Mouse (Mus musculus) limb, embryonic 14.5 days (tissue): ENCODE measurements at regions not wholly inside any gene's neighbourhood (a gene's known extent, or its start where the extent isn't known, plus 50 kb on each side); places are given as distances from the start of the nearest gene placed in this dataset.

Source experiments
- ATAC-seq: fragments of 200-750 bp; cut with Nextera tagmentation; 2 replicates; pipeline ENCODE4 v1.8.0; 2017; ENCODE audit warnings: low read depth, moderate number of reproducible peaks, moderate TSS enrichment; ENCODE audit not compliant: low FRiP score
- DNase-seq: peaks from one replicate; pipeline ENCODE4 v3.0.0-alpha.2; 2015; ENCODE audit warnings: low spot score
- H3K27ac ChIP-seq: fragments of 300-500 bp; sonication (generic); replicated peaks from 2 replicates; pipeline ENCODE4 v1.5.1; 2014; ENCODE audit warnings: low read depth, mild to moderate bottlenecking, low read length, moderate library complexity, mixed read lengths
- H3K27me3 ChIP-seq: fragments of 300-500 bp; sonication (generic); 2 replicates; pipeline ENCODE4 v1.6.1; 2014; ENCODE audit warnings: low read length, mixed read lengths; ENCODE audit not compliant: control insufficient read depth, insufficient read depth
- H3K36me3 ChIP-seq: fragments of 300-500 bp; sonication (generic); 2 replicates; pipeline ENCODE4 v1.6.1; 2014; ENCODE audit warnings: mild to moderate bottlenecking, low read length, moderate library complexity, mixed read lengths; ENCODE audit not compliant: control insufficient read depth, insufficient read depth
- H3K4me1 ChIP-seq: fragments of 300-500 bp; sonication (generic); 2 replicates; pipeline ENCODE4 v1.6.1; 2014; ENCODE audit warnings: antibody characterized with exemption, low read length, mixed read lengths; ENCODE audit not compliant: control insufficient read depth, insufficient read depth
- H3K4me2 ChIP-seq: fragments of 300-500 bp; sonication (generic); replicated peaks from 2 replicates; pipeline ENCODE4 v1.6.1; 2014; ENCODE audit warnings: low read depth, mild to moderate bottlenecking, low read length, moderate library complexity; ENCODE audit not compliant: severe bottlenecking
- H3K4me3 ChIP-seq: fragments of 300-500 bp; sonication (generic); replicated peaks from 2 replicates; pipeline ENCODE4 v1.5.1; 2014; ENCODE audit warnings: low read length
- H3K9ac ChIP-seq: fragments of 300-500 bp; sonication (generic); 2 replicates; pipeline ENCODE4 v1.6.1; 2014; ENCODE audit warnings: mild to moderate bottlenecking, low read depth, low read length, moderate library complexity; ENCODE audit not compliant: severe bottlenecking
- H3K9me3 ChIP-seq: fragments of 300-500 bp; sonication (generic); 2 replicates; pipeline ENCODE4 v1.6.1; 2016; ENCODE audit warnings: low read length; ENCODE audit not compliant: control insufficient read depth
- POLR2A ChIP-seq: fragments of 200-500 bp; IDR thresholded peaks from 2 replicates; pipeline ENCODE4 v1.8.0; 2012; ENCODE audit warnings: inconsistent platforms, mild to moderate bottlenecking, moderate library complexity, borderline replicate concordance; ENCODE audit not compliant: insufficient read depth, insufficient read length; ENCODE audit errors: extremely low read depth
- WGBS: fragments of 180-500 bp; shearing (Covaris S2); extraction: QIAGEN DNeasy Blood & Tissue Kit; methylation state at CpG from one replicate; pipeline ENCODE4 v1.1.7; 2014; 5-methylcytosine and 5-hydroxymethylcytosine counted together

GRCm38 (mm10) chr6:6330271-6330670, 113.3 kb upstream of the Slc25a13 start:
- H3K9ac ChIP-seq, result no peak overlapping the region
- 85% methylated on average over 1 of the region's 1 CpGs for WGBS
- no peaks in the 10 kb centered on the region for H3K27me3 ChIP-seq
- DNase-seq, result no peak
- H3K9me3 ChIP-seq, result peaks cover 16% of the 10 kb centered on the region; the same call in 1 of the 2 replicates
- TF ChIP-seq POLR2A, result no peak
- H3K4me2 ChIP-seq, result no peak overlapping the region
- peaks cover 1% of the 10 kb centered on the region; the same call in 1 of the 2 replicates for H3K4me1 ChIP-seq
- no peaks in the 10 kb centered on the region for H3K36me3 ChIP-seq
- ATAC-seq, result no peak
- no peak overlapping the region for H3K27ac ChIP-seq
- H3K4me3 ChIP-seq, result no peak overlapping the region

GRCm38 (mm10) chr6:6325516-6325915, 108.5 kb upstream of the Slc25a13 start:
- no peak overlapping the region for H3K9ac ChIP-seq
- DNase-seq, result no peak
- TF ChIP-seq POLR2A, result no peak
- H3K4me2 ChIP-seq, result no peak overlapping the region
- H3K27me3 ChIP-seq, result no peaks in the 10 kb centered on the region
- no peak overlapping the region for H3K27ac ChIP-seq
- H3K4me3 ChIP-seq, result no peak overlapping the region
- ATAC-seq, result no peak
- WGBS, result 9% methylated on average over 1 of the region's 1 CpGs
- peaks cover 3% of the 10 kb centered on the region; the same call in 1 of the 2 replicates for H3K4me1 ChIP-seq
- peaks cover 8% of the 10 kb centered on the region; the same call in 1 of the 2 replicates for H3K9me3 ChIP-seq
- no peaks in the 10 kb centered on the region for H3K36me3 ChIP-seq

GRCm38 (mm10) chr6:6316725-6317124, 99.8 kb upstream of the Slc25a13 start:
- ATAC-seq (no peak), DNase-seq (no peak)
- no peaks in the 10 kb centered on the region for H3K27me3 ChIP-seq
- H3K4me1 ChIP-seq, result peaks cover 3% of the 10 kb centered on the region; the same call in 1 of the 2 replicates
- no peak overlapping the region for H3K4me3 ChIP-seq
- H3K36me3 ChIP-seq, result no peaks in the 10 kb centered on the region
- H3K27ac ChIP-seq, result no peak overlapping the region
- no peaks in the 10 kb centered on the region for H3K9me3 ChIP-seq
- H3K4me2 ChIP-seq, result no peak overlapping the region
- 45% methylated on average over 4 of the region's 4 CpGs for WGBS
- TF ChIP-seq POLR2A, result no peak
- H3K9ac ChIP-seq, result no peak overlapping the region

GRCm38 (mm10) chr6:6313171-6313570, 96.2 kb upstream of the Slc25a13 start:
- no peak overlapping the region for H3K4me3 ChIP-seq
- H3K4me1 ChIP-seq, result no peaks in the 10 kb centered on the region
- no peak overlapping the region for H3K27ac ChIP-seq
- DNase-seq (no peak), ATAC-seq (no peak)
- no peaks in the 10 kb centered on the region for H3K9me3 ChIP-seq
- no peak for TF ChIP-seq POLR2A
- WGBS, result 84% methylated on average over 6 of the region's 6 CpGs
- H3K4me2 ChIP-seq, result no peak overlapping the region
- H3K9ac ChIP-seq, result no peak overlapping the region
- H3K36me3 ChIP-seq, result no peaks in the 10 kb centered on the region
- no peaks in the 10 kb centered on the region for H3K27me3 ChIP-seq

- H3K27ac ChIP-seq, result no peak overlapping the region
- no peak overlapping the region for H3K4me3 ChIP-seq
- H3K9me3 ChIP-seq, result no peaks in the 10 kb centered on the region
- no peak overlapping the region for H3K4me2 ChIP-seq
- 83% methylated on average over 3 of the region's 3 CpGs for WGBS
- no peaks in the 10 kb centered on the region for H3K36me3 ChIP-seq
- TF ChIP-seq POLR2A, result no peak
- no peaks in the 10 kb centered on the region for H3K27me3 ChIP-seq
- H3K4me1 ChIP-seq, result no peaks in the 10 kb centered on the region; the same call in 1 of the 2 replicates
- no peak overlapping the region for H3K9ac ChIP-seq
- DNase-seq, result no peak
- ATAC-seq, result no peak
These were observed 93.2 kb upstream of the Slc25a13 start for GRCm38 (mm10) chr6:6310213-6310612.

- no peaks in the 10 kb centered on the region for H3K36me3 ChIP-seq
- H3K27ac ChIP-seq, result no peak overlapping the region
- H3K4me3 ChIP-seq, result no peak overlapping the region
- peaks cover 6% of the 10 kb centered on the region for H3K4me1 ChIP-seq
- 78% methylated on average over 2 of the region's 2 CpGs for WGBS
- no peak overlapping the region for H3K4me2 ChIP-seq
- no peak overlapping the region for H3K9ac ChIP-seq
- no peak for DNase-seq
- TF ChIP-seq POLR2A, result no peak
- no peaks in the 10 kb centered on the region for H3K9me3 ChIP-seq
- ATAC-seq, result no peak
- H3K27me3 ChIP-seq, result no peaks in the 10 kb centered on the region
These were observed 90.6 kb upstream of the Slc25a13 start for GRCm38 (mm10) chr6:6307618-6308017.
